Comparison of ENCODE assay signal across 18 mouse cellular contexts in genomic region chr19:6240136-6240535, GRCm38 (mm10). TPM values are rescaled to one million over a fixed set of nuclear protein-coding genes. Genes with fewer than 3 reads are reported as not detected.
A peak's percentile ranks its signal among the peaks of the same experiment; 100 is the strongest.
DNase-seq lines count a peak whose midpoint lies in the region; ATAC-seq lines count a peak whose summit lies in the region.
"Had no signal": no experiment of that assay in that cellular context is flagged by ENCODE, and none has a peak within 500 bp of the region (broad histone marks: within the 10 kb centered on the region; RNA-seq: fewer than 3 reads in every experiment).

No protein-coding gene starts in this region.

- H3K9ac ChIP-seq in heart, embryonic 11.5 days (ENCODE audit: low read depth, low read length), result 0 out of 2 replicates have a peak overlapping the region, but pooled peaks have one; percentile 12
- H3K9ac ChIP-seq in ES-E14 (ENCODE audit: insufficient read depth, low read depth, low read length, poor library complexity, severe bottlenecking), result peak overlapping the region; percentile 34; the same call in 1 of the 2 replicates
- peak overlapping the region; percentile 21; the same call in 1 of the 2 replicates for H3K9ac ChIP-seq in embryonic facial prominence, embryonic 13.5 days
- peak overlapping the region; percentile 17; the same call in 1 of the 2 replicates for H3K9ac ChIP-seq in liver, embryonic 16.5 days (ENCODE audit: low read depth, low read length)
- H3K9ac ChIP-seq in hindbrain, embryonic 12.5 days, result no peak overlapping the region
- H3K9ac ChIP-seq: lung, embryonic 14.5 days had no signal

- DNase-seq in heart, adult 8-10 months (ENCODE audit: low spot score), result no peak
- no peak for DNase-seq in ES-E14 (ENCODE audit: low read depth, low spot score)
- DNase-seq in adrenal gland, postnatal 10 days, result no peak
- DNase-seq in gastrocnemius, postnatal 10 days, result no peak
- DNase-seq: adrenal gland, adult 2 months; heart, adult 2 months; heart, postnatal 36 days; lung, embryonic 14.5 days had no signal

- 0 out of 2 replicates have a peak overlapping the region, but pooled peaks have one; percentile 2 for H3K27ac ChIP-seq in heart, embryonic 11.5 days (ENCODE audit: low read depth, low read length)
- H3K27ac ChIP-seq in ES-E14 (ENCODE audit: insufficient read depth, low read depth, low read length, poor library complexity, severe bottlenecking), result peak overlapping the region; percentile 90; the same call in 1 of the 2 replicates
- H3K27ac ChIP-seq in embryonic facial prominence, embryonic 13.5 days, result no peak overlapping the region
- peak overlapping the region; percentile 85 for H3K27ac ChIP-seq in liver, embryonic 16.5 days (ENCODE audit: low read length)
- no peak overlapping the region for H3K27ac ChIP-seq in hindbrain, embryonic 12.5 days

- H3K4me3 ChIP-seq in heart, embryonic 11.5 days (ENCODE audit: low read depth, low read length), result no peak overlapping the region
- no peak overlapping the region for H3K4me3 ChIP-seq in ES-E14 (ENCODE audit: insufficient read depth in 1 of 2, low read depth in 1 of 2, low read length in 2 of 2, poor library complexity in 1 of 2, severe bottlenecking in 1 of 2)
- H3K4me3 ChIP-seq in embryonic facial prominence, embryonic 13.5 days, result no peak overlapping the region
- H3K4me3 ChIP-seq in liver, embryonic 16.5 days (ENCODE audit: low read depth, low read length), result no peak overlapping the region
- H3K4me3 ChIP-seq in hindbrain, embryonic 12.5 days, result no peak overlapping the region
- H3K4me3 ChIP-seq: heart, adult 2 months had no signal

- peaks cover 4% of the 10 kb centered on the region for H3K36me3 ChIP-seq in heart, embryonic 11.5 days (ENCODE audit: control insufficient read depth, insufficient read depth, low read length)
- peaks cover 11% of the 10 kb centered on the region; the same call in 1 of the 2 replicates for H3K36me3 ChIP-seq in ES-E14 (ENCODE audit: control insufficient read depth, insufficient read depth, low read length, poor library complexity, severe bottlenecking)
- H3K36me3 ChIP-seq in embryonic facial prominence, embryonic 13.5 days, result peaks cover 13% of the 10 kb centered on the region
- H3K36me3 ChIP-seq in liver, embryonic 16.5 days (ENCODE audit: control insufficient read depth, insufficient read depth), result no peaks in the 10 kb centered on the region
- H3K36me3 ChIP-seq in hindbrain, embryonic 12.5 days, result peaks cover 10% of the 10 kb centered on the region

- no peaks in the 10 kb centered on the region for H3K27me3 ChIP-seq in heart, embryonic 11.5 days (ENCODE audit: control insufficient read depth, insufficient read depth, low read length)
- no peaks in the 10 kb centered on the region for H3K27me3 ChIP-seq in embryonic facial prominence, embryonic 13.5 days
- no peaks in the 10 kb centered on the region for H3K27me3 ChIP-seq in liver, embryonic 16.5 days (ENCODE audit: control insufficient read depth, insufficient read depth, low read depth, low read length)
- H3K27me3 ChIP-seq in hindbrain, embryonic 12.5 days, result no peaks in the 10 kb centered on the region

- no peak for ATAC-seq in heart, embryonic 11.5 days (replicated peaks; ENCODE audit: insufficient number of reproducible peaks, low FRiP score, low TSS enrichment)
- ATAC-seq in embryonic facial prominence, embryonic 13.5 days (ENCODE audit: insufficient number of reproducible peaks, insufficient read depth, low FRiP score, low TSS enrichment, low read depth), result no peak
- peak; percentile 6; the same call in 1 of the 2 replicates for ATAC-seq in liver, embryonic 16.5 days (ENCODE audit: low read depth)
- no peak for ATAC-seq in hindbrain, embryonic 12.5 days (ENCODE audit: low FRiP score)
- ATAC-seq: inflammation-experienced regulatory T-cells, adult 6 months had no signal

- H3K4me2 ChIP-seq in heart, embryonic 11.5 days, result peak overlapping the region; percentile 4; the same call in 1 of the 2 replicates
- H3K4me2 ChIP-seq in embryonic facial prominence, embryonic 13.5 days, result no peak overlapping the region
- peak overlapping the region; percentile 53 for H3K4me2 ChIP-seq in liver, embryonic 16.5 days (ENCODE audit: low read depth, low read length)
- no peak overlapping the region for H3K4me2 ChIP-seq in hindbrain, embryonic 12.5 days (replicated peaks)

- in situ Hi-C loops in ES-E14 (cut with MboI; ENCODE audit: low sequenced_read_pairs in 2 of 2, unreplicated experiment in 2 of 2), result no loop called here

- H3K9me3 ChIP-seq in heart, embryonic 11.5 days (replicated peaks; ENCODE audit: control insufficient read depth, low read length), result no peaks in the 10 kb centered on the region
- H3K9me3 ChIP-seq in ES-E14 (ENCODE audit: control insufficient read depth, insufficient read depth, low read depth, low read length), result no peaks in the 10 kb centered on the region
- no peaks in the 10 kb centered on the region for H3K9me3 ChIP-seq in embryonic facial prominence, embryonic 13.5 days
- H3K9me3 ChIP-seq in liver, embryonic 16.5 days (replicated peaks; ENCODE audit: control insufficient read depth, low read length), result no peaks in the 10 kb centered on the region
- H3K9me3 ChIP-seq in hindbrain, embryonic 12.5 days (replicated peaks), result no peaks in the 10 kb centered on the region

- peaks cover 9% of the 10 kb centered on the region for H3K4me1 ChIP-seq in heart, embryonic 11.5 days (ENCODE audit: control insufficient read depth, insufficient read depth, low read length)
- H3K4me1 ChIP-seq in ES-E14 (ENCODE audit: control insufficient read depth in 2 of 2, insufficient read depth in 2 of 2, low read length in 2 of 2, poor library complexity in 1 of 2), result peaks cover 10 to 23% of the 10 kb centered on the region in 2 experiments; a peak in 3 of 4 replicates
- peaks cover 18% of the 10 kb centered on the region for H3K4me1 ChIP-seq in embryonic facial prominence, embryonic 13.5 days
- H3K4me1 ChIP-seq in liver, embryonic 16.5 days (ENCODE audit: control insufficient read depth, low read depth, low read length), result peaks cover 45% of the 10 kb centered on the region
- peaks cover 16% of the 10 kb centered on the region for H3K4me1 ChIP-seq in hindbrain, embryonic 12.5 days

- WGBS in heart, embryonic 11.5 days (ENCODE audit: insufficient replicate concordance), result 38% methylated on average over 1 of the region's 1 CpGs
- WGBS in embryonic facial prominence, embryonic 13.5 days, result 62% methylated on average over 1 of the region's 1 CpGs
- WGBS in liver, embryonic 16.5 days (ENCODE audit: insufficient replicate concordance), result 19% methylated on average over 1 of the region's 1 CpGs
- 65% methylated on average over 1 of the region's 1 CpGs for WGBS in hindbrain, embryonic 12.5 days

RNA-seq across cellular contexts. Expression of gene Atg2a, which starts 1.3 kb away (rescaled TPM):
- polyA plus RNA-seq in heart, embryonic 11.5 days (2014; fragmentation: Nextera tagmentation; extraction: Ambion mirVana), result 6.1 and 8.4 TPM in 2 replicates
- 10 to 100 TPM; 22.3 to 28.0 (median 25.8) TPM for total RNA-seq in heart, adult 8-10 months (2022)
- total RNA-seq in ES-E14 (2012; rRNA removed), result 31.8 and 45.0 TPM in 2 replicates
- 10.3 and 10.5 TPM in 2 replicates for polyA plus RNA-seq in embryonic facial prominence, embryonic 13.5 days (2015; fragmentation: Nextera tagmentation; extraction: Ambion mirVana)
- polyA plus RNA-seq in liver, embryonic 16.5 days (2015; fragmentation: Nextera tagmentation; extraction: Ambion mirVana), result 4.9 and 6.1 TPM in 2 replicates
- 14.7 and 15.4 TPM in 2 replicates for polyA plus RNA-seq in hindbrain, embryonic 12.5 days (2016; fragmentation: Nextera tagmentation; extraction: Ambion mirVana)
- 10 to 100 TPM; 25.0 to 30.2 TPM for total RNA-seq in adrenal gland, postnatal 10 days (2021)
- total RNA-seq in gastrocnemius, postnatal 10 days (2021), result 10 to 100 TPM; 13.2 to 15.0 TPM

RNA-seq across cellular contexts. Expression of gene Ppp2r5b, which starts 4.5 kb away (rescaled TPM):
- 22.2 and 27.7 TPM in 2 replicates for polyA plus RNA-seq in heart, embryonic 11.5 days (2014; fragmentation: Nextera tagmentation; extraction: Ambion mirVana)
- 10 to 100 TPM; 32.9 to 35.9 (median 34.4) TPM for total RNA-seq in heart, adult 8-10 months (2022)
- 22.8 and 24.8 TPM in 2 replicates for total RNA-seq in ES-E14 (2012; rRNA removed)
- polyA plus RNA-seq in embryonic facial prominence, embryonic 13.5 days (2015; fragmentation: Nextera tagmentation; extraction: Ambion mirVana), result 26.6 and 27.9 TPM in 2 replicates
- 3.5 and 3.7 TPM in 2 replicates for polyA plus RNA-seq in liver, embryonic 16.5 days (2015; fragmentation: Nextera tagmentation; extraction: Ambion mirVana)
- polyA plus RNA-seq in hindbrain, embryonic 12.5 days (2016; fragmentation: Nextera tagmentation; extraction: Ambion mirVana), result 66.3 and 72.2 TPM in 2 replicates
- 10 to 100 TPM; 52.9 to 56.9 TPM for total RNA-seq in adrenal gland, postnatal 10 days (2021)
- total RNA-seq in gastrocnemius, postnatal 10 days (2021), result 10 to 100 TPM; 24.3 to 25.4 TPM

RNA-seq across cellular contexts. Expression of gene Gpha2, which starts 14.0 kb away (rescaled TPM):
- 0.29 TPM in 1 of 2 replicates, not detected in the other for polyA plus RNA-seq in heart, embryonic 11.5 days (2014; fragmentation: Nextera tagmentation; extraction: Ambion mirVana)
- total RNA-seq in heart, adult 8-10 months (2022), result not detected
- 3.9 and 5.9 TPM in 2 replicates for total RNA-seq in ES-E14 (2012; rRNA removed)
- polyA plus RNA-seq in embryonic facial prominence, embryonic 13.5 days (2015; fragmentation: Nextera tagmentation; extraction: Ambion mirVana), result 3.3 and 3.8 TPM in 2 replicates
- not detected in 2 replicates for polyA plus RNA-seq in liver, embryonic 16.5 days (2015; fragmentation: Nextera tagmentation; extraction: Ambion mirVana)
- 1.4 and 1.5 TPM in 2 replicates for polyA plus RNA-seq in hindbrain, embryonic 12.5 days (2016; fragmentation: Nextera tagmentation; extraction: Ambion mirVana)
- 10 to 100 TPM; 16.9 to 18.2 TPM for total RNA-seq in adrenal gland, postnatal 10 days (2021)
- total RNA-seq in gastrocnemius, postnatal 10 days (2021), result not detected
- total RNA-seq: heart, adult 2 months; heart, postnatal 36 days; layer of hippocampus, postnatal 14 days; left cerebral cortex, postnatal 36 days; megakaryocyte progenitor cell, adult 5-6 weeks; monocyte, adult 5-6 weeks had no signal
- polyA plus RNA-seq: inflammation-experienced regulatory T-cells, adult 6 months; neural tube, embryonic 14.5 days had no signal

RNA-seq across cellular contexts. Expression of gene Ehd1, which starts 36.4 kb away (rescaled TPM):
- polyA plus RNA-seq in heart, embryonic 11.5 days (2014; fragmentation: Nextera tagmentation; extraction: Ambion mirVana), result 70.0 and 82.8 TPM in 2 replicates
- total RNA-seq in heart, adult 8-10 months (2022), result 10 to 100 TPM; 88.7 to 99.1 (median 92.3) TPM
- total RNA-seq in ES-E14 (2012; rRNA removed), result 133 and 162 TPM in 2 replicates
- polyA plus RNA-seq in embryonic facial prominence, embryonic 13.5 days (2015; fragmentation: Nextera tagmentation; extraction: Ambion mirVana), result 64.7 and 68.9 TPM in 2 replicates
- 62.1 and 68.6 TPM in 2 replicates for polyA plus RNA-seq in liver, embryonic 16.5 days (2015; fragmentation: Nextera tagmentation; extraction: Ambion mirVana)
- polyA plus RNA-seq in hindbrain, embryonic 12.5 days (2016; fragmentation: Nextera tagmentation; extraction: Ambion mirVana), result 90.8 and 92.7 TPM in 2 replicates
- total RNA-seq in adrenal gland, postnatal 10 days (2021), result 100 to 1,000 TPM; 104 to 106 TPM
- total RNA-seq in gastrocnemius, postnatal 10 days (2021), result 10 to 100 TPM; 54.0 to 64.8 TPM

RNA-seq across cellular contexts. Expression of gene Majin, which starts 55.9 kb away (rescaled TPM):
- not detected in 2 replicates for polyA plus RNA-seq in heart, embryonic 11.5 days (2014; fragmentation: Nextera tagmentation; extraction: Ambion mirVana)
- total RNA-seq in heart, adult 8-10 months (2022), result not detected
- total RNA-seq in ES-E14 (2012; rRNA removed), result 0.63 and 1.6 TPM in 2 replicates
- polyA plus RNA-seq in embryonic facial prominence, embryonic 13.5 days (2015; fragmentation: Nextera tagmentation; extraction: Ambion mirVana), result not detected in 2 replicates
- polyA plus RNA-seq in liver, embryonic 16.5 days (2015; fragmentation: Nextera tagmentation; extraction: Ambion mirVana), result not detected in 2 replicates
- polyA plus RNA-seq in hindbrain, embryonic 12.5 days (2016; fragmentation: Nextera tagmentation; extraction: Ambion mirVana), result not detected in 2 replicates
- total RNA-seq in adrenal gland, postnatal 10 days (2021), result under 1 TPM; 0.72 to 0.79 TPM
- total RNA-seq in gastrocnemius, postnatal 10 days (2021), result not detected
- total RNA-seq: heart, adult 2 months; heart, postnatal 36 days; layer of hippocampus, postnatal 14 days; megakaryocyte progenitor cell, adult 5-6 weeks; monocyte, adult 5-6 weeks had no signal
- polyA plus RNA-seq: lung, embryonic 14.5 days had no signal

Comparison
In these comparisons a context has a peak if more than half of its experiments do, and no peak if none do; other contexts are left out.
1. H3K27ac ChIP-seq: peak in heart, embryonic 11.5 days (single experiment), ES-E14 (single experiment) and liver, embryonic 16.5 days (single experiment); none in embryonic facial prominence, embryonic 13.5 days (single experiment) and hindbrain, embryonic 12.5 days (single experiment).
2. H3K4me2 ChIP-seq: peak in heart, embryonic 11.5 days (single experiment) and liver, embryonic 16.5 days (single experiment); none in embryonic facial prominence, embryonic 13.5 days (single experiment) and hindbrain, embryonic 12.5 days (single experiment).